Mouse (Mus musculus) macrophage (primary cell): ENCODE results near the gene Tax1bp1. TPM values are rescaled to one million over a fixed set of nuclear protein-coding genes. Genes with fewer than 3 reads are reported as not detected.
A peak's percentile ranks its signal among the peaks of the same experiment; 100 is the strongest.

Experiments
- H3K27ac ChIP-seq: fragments of 350-480 bp; formaldehyde crosslinking; 2 replicates; pipeline ENCODE4 v1.9.0; 2021
- H3K36me3 ChIP-seq: fragments of 350-480 bp; formaldehyde crosslinking; 2 replicates; pipeline ENCODE4 v1.9.0; 2021; ENCODE audit errors: inconsistent target
- H3K4me3 ChIP-seq: fragments of 350-480 bp; formaldehyde crosslinking; 2 replicates; pipeline ENCODE4 v1.9.0; 2021; ENCODE audit errors: inconsistent target
- H3K79me2 ChIP-seq: fragments of 350-480 bp; formaldehyde crosslinking; 2 replicates; pipeline ENCODE4 v1.9.0; 2021; ENCODE audit errors: inconsistent target
- WGBS: methylation state at CpG from one replicate; pipeline ENCODE4 v1.1.7; 2026; ENCODE audit warnings: inconsistent platforms; ENCODE audit not compliant: missing documents; 5-methylcytosine and 5-hydroxymethylcytosine counted together
- polyA plus RNA-seq: library from polyadenylated mRNA; stranded (reverse); fragments of 250-400 nt; gene quantifications from 3 replicates; pipeline ENCODE4 v1.2.4, GENCODE M21; 2018; ENCODE audit warnings: inconsistent platforms

Gene Tax1bp1
- polyA plus RNA-seq, 1 experiment from 2014 or later = 262 TPM

- no peak overlapping the region for H3K4me3 ChIP-seq
- WGBS = 89% methylated on average over 3 of the region's 3 CpGs
- H3K36me3 ChIP-seq = no peaks in the 10 kb centered on the region
- no peaks in the 10 kb centered on the region for H3K79me2 ChIP-seq
- no peak overlapping the region for H3K27ac ChIP-seq
These were observed 23.2 kb upstream of the Tax1bp1 start for GRCm38 (mm10) chr6:52690365-52690764.

- Histone ChIP-seq H3K79me2 (no peaks in the 10 kb centered on the region), H3K36me3 (no peaks in the 10 kb centered on the region), H3K27ac (no peak overlapping the region), H3K4me3 (no peak overlapping the region)
- WGBS = 100% methylated on average over 2 of the region's 5 CpGs
These were observed 21.7 kb upstream of the Tax1bp1 start for GRCm38 (mm10) chr6:52691800-52692199.

- WGBS = 83% methylated on average over 6 of the region's 6 CpGs
- no peak overlapping the region for H3K27ac ChIP-seq
- no peak overlapping the region for H3K4me3 ChIP-seq
- H3K36me3 ChIP-seq = no peaks in the 10 kb centered on the region
- H3K79me2 ChIP-seq = no peaks in the 10 kb centered on the region
These were observed 21.0 kb upstream of the Tax1bp1 start for GRCm38 (mm10) chr6:52692451-52693063.

- H3K27ac ChIP-seq = peak overlapping the region; percentile 46
- no peak overlapping the region for H3K4me3 ChIP-seq
- H3K36me3 ChIP-seq = no peaks in the 10 kb centered on the region
- 8% methylated on average over 4 of the region's 4 CpGs for WGBS
- H3K79me2 ChIP-seq = no peaks in the 10 kb centered on the region
These were observed 15.5 kb upstream of the Tax1bp1 start for GRCm38 (mm10) chr6:52697964-52698535.

- peak overlapping the region; percentile 46 for H3K27ac ChIP-seq
- no peaks in the 10 kb centered on the region for H3K36me3 ChIP-seq
- no peaks in the 10 kb centered on the region for H3K79me2 ChIP-seq
- H3K4me3 ChIP-seq = no peak overlapping the region
- 73% methylated on average over 1 of the region's 1 CpGs for WGBS
These were observed 14.5 kb upstream of the Tax1bp1 start for GRCm38 (mm10) chr6:52699050-52699449.

GRCm38 (mm10) chr6:52699899-52700298 is 13.6 kb upstream of the Tax1bp1 start:
- H3K4me3 ChIP-seq = no peak overlapping the region
- no peaks in the 10 kb centered on the region for H3K36me3 ChIP-seq
- WGBS = 97% methylated on average over 4 of the region's 4 CpGs
- H3K27ac ChIP-seq = no peak overlapping the region
- H3K79me2 ChIP-seq = no peaks in the 10 kb centered on the region

- H3K4me3 ChIP-seq = no peak overlapping the region
- 45% methylated on average over 2 of the region's 2 CpGs for WGBS
- no peaks in the 10 kb centered on the region for H3K36me3 ChIP-seq
- no peaks in the 10 kb centered on the region for H3K79me2 ChIP-seq
- H3K27ac ChIP-seq = peak overlapping the region; percentile 28
These were observed 10.3 kb upstream of the Tax1bp1 start for GRCm38 (mm10) chr6:52703263-52703662.

GRCm38 (mm10) chr6:52705280-52705679 is 8.2 kb upstream of the Tax1bp1 start:
- Histone ChIP-seq H3K79me2 (no peaks in the 10 kb centered on the region), H3K36me3 (no peaks in the 10 kb centered on the region), H3K27ac (no peak overlapping the region), H3K4me3 (no peak overlapping the region)

GRCm38 (mm10) chr6:52707815-52708214 is 5.7 kb upstream of the Tax1bp1 start:
- no peaks in the 10 kb centered on the region for H3K36me3 ChIP-seq
- WGBS = 94% methylated on average over 5 of the region's 5 CpGs
- no peak overlapping the region for H3K4me3 ChIP-seq
- H3K79me2 ChIP-seq = no peaks in the 10 kb centered on the region
- no peak overlapping the region for H3K27ac ChIP-seq

GRCm38 (mm10) chr6:52712563-52712962 is 966 bp upstream of the Tax1bp1 start:
- no peaks in the 10 kb centered on the region for H3K36me3 ChIP-seq
- WGBS = 0% methylated on average over 2 of the region's 2 CpGs
- H3K79me2 ChIP-seq = peaks cover 36% of the 10 kb centered on the region
- peak overlapping the region; percentile 51 for H3K27ac ChIP-seq
- peak overlapping the region; percentile 69; the same call in 1 of the 2 replicates for H3K4me3 ChIP-seq

- under 1% methylated on average over 46 of the region's 52 CpGs for WGBS
- no peaks in the 10 kb centered on the region for H3K36me3 ChIP-seq
These were observed 474 bp downstream of the Tax1bp1 start for GRCm38 (mm10) chr6:52713897-52714509.

GRCm38 (mm10) chr6:52717493-52718192 is 4.1 kb downstream of the Tax1bp1 start:
- WGBS = 35% methylated on average over 5 of the region's 5 CpGs
- Histone ChIP-seq H3K79me2 (peaks cover 87% of the 10 kb centered on the region), H3K27ac (no peak overlapping the region), H3K4me3 (no peak overlapping the region), H3K36me3 (peaks cover 9% of the 10 kb centered on the region; the same call in 1 of the 2 replicates)

More at GRCm38 (mm10) chr6:52713897-52714509, 474 bp downstream of the Tax1bp1 start:
- Histone ChIP-seq H3K27ac (peak overlapping the region; percentile 66), H3K4me3 (peak overlapping the region; percentile 69), H3K79me2 (peaks cover 51% of the 10 kb centered on the region)

GRCm38 (mm10) chr6:52724805-52725439 is 11.4 kb downstream of the Tax1bp1 start:
- peaks cover 99% of the 10 kb centered on the region for H3K79me2 ChIP-seq
- H3K4me3 ChIP-seq = no peak overlapping the region
- no peak overlapping the region for H3K27ac ChIP-seq
- H3K36me3 ChIP-seq = peaks cover 64% of the 10 kb centered on the region
- WGBS = 52% methylated on average over 8 of the region's 8 CpGs

- Histone ChIP-seq H3K4me3 (no peak overlapping the region), H3K36me3 (peaks cover 54% of the 10 kb centered on the region), H3K79me2 (peaks cover 74% of the 10 kb centered on the region), H3K27ac (no peak overlapping the region)
- WGBS = 84% methylated on average over 4 of the region's 4 CpGs
These were observed 16.8 kb downstream of the Tax1bp1 start for GRCm38 (mm10) chr6:52730338-52730737.
